Comparison of ENCODE assay signal across 20 mouse cellular contexts in genomic region chr2:72829139-72829538, GRCm38 (mm10).
DNase-seq lines count a peak whose midpoint lies in the region; TF ChIP-seq lines count a peak whose summit lies in the region.
"Had no signal": no experiment of that assay in that cellular context is flagged by ENCODE, and none has a peak within 500 bp of the region (broad histone marks: within the 10 kb centered on the region; RNA-seq: fewer than 3 reads in every experiment).

No protein-coding gene starts in this region.

- H3K4me1 ChIP-seq in CH12.LX (ENCODE audit: control insufficient read depth in 1 of 2, insufficient read depth in 2 of 2) = peaks cover 17 to 30% of the 10 kb centered on the region in 2 experiments
- H3K4me1 ChIP-seq in embryonic facial prominence, embryonic 10.5 days = no peaks in the 10 kb centered on the region
- H3K4me1 ChIP-seq: embryonic facial prominence, embryonic 12.5 days had no signal

- no peak for TF ChIP-seq POLR2A in CH12.LX (IDR thresholded peaks at IDR 0.05; ENCODE audit: low read depth, low read length)

- 27% methylated on average over 1 of the region's 1 CpGs for WGBS in embryonic facial prominence, embryonic 10.5 days

- peak overlapping the region; percentile 45 for H3K27ac ChIP-seq in CH12.LX (ENCODE audit: insufficient read depth, low read depth)
- H3K27ac ChIP-seq in embryonic facial prominence, embryonic 10.5 days (replicated peaks) = no peak overlapping the region
- H3K27ac ChIP-seq: embryonic facial prominence, embryonic 12.5 days; forebrain, embryonic 12.5 days had no signal

- peaks cover 4% of the 10 kb centered on the region for H3K9me3 ChIP-seq in CH12.LX (replicated peaks; ENCODE audit: low read length)
- no peaks in the 10 kb centered on the region for H3K9me3 ChIP-seq in embryonic facial prominence, embryonic 10.5 days
- H3K9me3 ChIP-seq: embryonic facial prominence, embryonic 12.5 days; forebrain, embryonic 12.5 days; G1E had no signal

- no peaks in the 10 kb centered on the region for H3K36me3 ChIP-seq in CH12.LX (replicated peaks in 1 of 2; ENCODE audit: control insufficient read depth in 1 of 2, insufficient read depth in 1 of 2, low read length in 1 of 2)
- H3K36me3 ChIP-seq in embryonic facial prominence, embryonic 10.5 days (replicated peaks) = no peaks in the 10 kb centered on the region
- H3K36me3 ChIP-seq: embryonic facial prominence, embryonic 12.5 days; forebrain, embryonic 12.5 days; G1E had no signal

- in situ Hi-C loops in CH12.LX (cut with MboI; ENCODE audit: low pct_ligation_motif_present, low pct_unique_long_range_greater_than_20kb, low sequenced_read_pairs) = no loop called here

- peak; percentile 40 for DNase-seq in heart, adult 11 months
- no peak for DNase-seq in heart, adult 8-10 months (ENCODE audit: low spot score)
- DNase-seq in CH12.LX (ENCODE audit: extremely low read depth) = no peak
- DNase-seq in cerebellum, postnatal 36 days = no peak
- DNase-seq in embryonic facial prominence, embryonic 10.5 days (ENCODE audit: low spot score) = no peak
- DNase-seq: adrenal gland, adult 8-10 months; adrenal gland, postnatal 14 days; adrenal gland, postnatal 36 days; B cell, adult 2 months; cerebellum, adult 11-12 months; cerebellum, adult 2 months; cerebellum, adult 9-10 months; cerebellum, postnatal 10 days; cerebellum, postnatal 25 days; embryo, embryonic 11 days; forebrain, postnatal 0 days had no signal

- H3K27me3 ChIP-seq in CH12.LX (replicated peaks) = no peaks in the 10 kb centered on the region
- no peaks in the 10 kb centered on the region for H3K27me3 ChIP-seq in embryonic facial prominence, embryonic 10.5 days (replicated peaks; ENCODE audit: low read depth, poor library complexity, severe bottlenecking)
- H3K27me3 ChIP-seq: forebrain, embryonic 12.5 days; Patski had no signal

- dilution Hi-C loops in CH12.LX (cut with MboI; ENCODE audit: extremely low pct_ligation_motif_present, extremely low pct_unique_long_range_greater_than_20kb, low sequenced_read_pairs) = no loop called here

- no peak for TF ChIP-seq CTCF in CH12.LX (conservative IDR thresholded peaks at IDR 0.05 in 1 of 2, IDR thresholded peaks at IDR 0.05 in 1 of 2; ENCODE audit: low read depth in 2 of 2, low read length in 2 of 2)

- H3K4me2 ChIP-seq in CH12.LX (ENCODE audit: insufficient read depth, low read depth, poor library complexity, severe bottlenecking) = peak overlapping the region; percentile 30; the same call in 1 of the 2 replicates
- H3K4me2 ChIP-seq: embryonic facial prominence, embryonic 12.5 days; forebrain, embryonic 12.5 days had no signal

- H3K79me2 ChIP-seq in CH12.LX (replicated peaks; ENCODE audit: control insufficient read depth, extremely low read depth, insufficient read depth, poor library complexity, severe bottlenecking) = no peaks in the 10 kb centered on the region

- peak; percentile 63 for TF ChIP-seq EP300 in CH12.LX (IDR thresholded peaks at IDR 0.05; ENCODE audit: low read length)

- TF ChIP-seq RAD21 in CH12.LX (IDR thresholded peaks at IDR 0.05; ENCODE audit: low read depth, low read length) = no peak

- H3K9ac ChIP-seq in CH12.LX (ENCODE audit: insufficient read depth, low read depth) = no peak overlapping the region
- H3K9ac ChIP-seq: embryonic facial prominence, embryonic 12.5 days; forebrain, embryonic 12.5 days; forebrain, postnatal 0 days had no signal

- H3K4me3 ChIP-seq in CH12.LX (replicated peaks in 1 of 3; ENCODE audit: low read depth in 2 of 3, low read length in 2 of 3, poor library complexity in 1 of 3) = no peak overlapping the region
- H3K4me3 ChIP-seq in embryonic facial prominence, embryonic 10.5 days = no peak overlapping the region
- H3K4me3 ChIP-seq: embryonic facial prominence, embryonic 12.5 days; forebrain, embryonic 12.5 days had no signal

TF ChIP-seq in CH12.LX, 34 proteins besides CTCF, POLR2A, EP300 and RAD21:
- TF ChIP-seq IRF4 (IDR thresholded peaks at IDR 0.05; ENCODE audit: low read depth, low read length) (peak; percentile 61; the same call in 1 of the 2 replicates), CHD1 (IDR thresholded peaks at IDR 0.05; ENCODE audit: low read depth, low read length) (peak; percentile 98), NELFE (IDR thresholded peaks at IDR 0.05; ENCODE audit: low read depth, low read length) (no peak), MEF2A (IDR thresholded peaks at IDR 0.05; ENCODE audit: borderline replicate concordance, low read depth, low read length) (0 out of 2 replicates have a peak, but pooled peaks have one; percentile 60), NRF1 (IDR thresholded peaks at IDR 0.05; ENCODE audit: low read depth, low read length) (no peak), TCF12 (IDR thresholded peaks at IDR 0.05; ENCODE audit: low read depth, low read length) (peak; percentile 86), BHLHE40 (IDR thresholded peaks at IDR 0.05; ENCODE audit: low read depth, low read length) (0 out of 2 replicates have a peak, but pooled peaks have one; percentile 2)
